Mouse (Mus musculus) lung, postnatal 0 days (tissue): ENCODE results near the gene Ptgfr.

Experiments used
- CTCF ChIP-seq: IDR thresholded peaks from 2 replicates; pipeline ENCODE4 v1.5.1; 2016; ENCODE audit warnings: antibody characterized with exemption, mild to moderate bottlenecking
- EP300 ChIP-seq: IDR thresholded peaks from 2 replicates; pipeline ENCODE4 v1.6.1; 2016; ENCODE audit warnings: antibody characterized with exemption, mild to moderate bottlenecking, control low read depth

- TF ChIP-seq CTCF (no peak), EP300 (no peak)
Measured at GRCm38 (mm10) chr3:151808613-151809012, 28.8 kb downstream of the Ptgfr start.
